In genomic region chr11:121112091-121112775, GRCm38 (mm10) we compare ENCODE assay signal across 10 mouse cellular contexts. TPM values are rescaled to one million over a fixed set of nuclear protein-coding genes. Genes with fewer than 3 reads are reported as not detected.
DNase-seq lines count a peak whose midpoint lies in the region.
"Had no signal": no experiment of that assay in that cellular context is flagged by ENCODE, and none has a peak within 500 bp of the region (broad histone marks: within the 10 kb centered on the region; RNA-seq: fewer than 3 reads in every experiment).

No protein-coding gene starts in this region.

- DNase-seq in adrenal gland, adult (ENCODE audit: inconsistent age in 2 of 2, low spot score in 1 of 2) = peak; percentile 73 to 91
- no peak for DNase-seq in adrenal gland, postnatal 4 days (ENCODE audit: low spot score in 2 of 2)
- peak; percentile 44 for DNase-seq in testis, postnatal 10 days (ENCODE audit: low spot score)
- no peak for DNase-seq in testis, postnatal 14 days (ENCODE audit: low spot score)
- DNase-seq in cerebellum, adult 9-10 months = peak; percentile 76
- DNase-seq in ovary, postnatal 14 days (ENCODE audit: low spot score) = no peak
- DNase-seq in thymus, postnatal 14 days = no peak
- DNase-seq in heart, postnatal 4 days = no peak

RNA-seq across cellular contexts. Expression of gene Tex19.2, which starts 6.2 kb away (rescaled TPM):
- total RNA-seq in adrenal gland, postnatal 4 days (2021) = not detected
- not detected for total RNA-seq in heart, postnatal 4 days (2021)
- total RNA-seq: neutrophil, adult 5-6 weeks had no signal

RNA-seq across cellular contexts. Expression of gene Sectm1a, which starts 31.2 kb away (rescaled TPM):
- total RNA-seq in adrenal gland, postnatal 4 days (2021) = under 1 TPM in 1 of 2 experiments, not detected in 1; 0.22 TPM
- not detected for total RNA-seq in heart, postnatal 4 days (2021)
- total RNA-seq: ES-E14; neutrophil, adult 5-6 weeks had no signal

RNA-seq across cellular contexts. Expression of gene Tex19.1, which starts 33.7 kb away (rescaled TPM):
- total RNA-seq in adrenal gland, postnatal 4 days (2021) = not detected
- total RNA-seq in heart, postnatal 4 days (2021) = not detected
- total RNA-seq: neutrophil, adult 5-6 weeks had no signal

RNA-seq across cellular contexts. Expression of gene Uts2r, which starts 47.8 kb away (rescaled TPM):
- not detected for total RNA-seq in adrenal gland, postnatal 4 days (2021)
- total RNA-seq in heart, postnatal 4 days (2021) = under 1 TPM; 0.14 to 0.20 TPM
- total RNA-seq: neutrophil, adult 5-6 weeks had no signal

RNA-seq across cellular contexts. Expression of gene Sectm1b, which starts 48.9 kb away (rescaled TPM):
- total RNA-seq in adrenal gland, postnatal 4 days (2021) = under 1 TPM; 0.48 TPM
- not detected for total RNA-seq in heart, postnatal 4 days (2021)
- total RNA-seq: ES-E14; neutrophil, adult 5-6 weeks had no signal

Comparison
In these comparisons a context has a peak if more than half of its experiments do, and no peak if none do; other contexts are left out.
1. DNase-seq: peak in adrenal gland, adult (2 of 2), testis, postnatal 10 days (single experiment) and cerebellum, adult 9-10 months (single experiment); none in adrenal gland, postnatal 4 days (0 of 2), testis, postnatal 14 days (single experiment), ovary, postnatal 14 days (single experiment), thymus, postnatal 14 days (single experiment) and heart, postnatal 4 days (single experiment).